Mouse (Mus musculus) MEL (cell line): Measurements from ENCODE around the gene Fbxo48. TPM values are rescaled to one million over a fixed set of nuclear protein-coding genes. Genes with fewer than 3 reads are reported as not detected.

Experiments used
- DNase-seq: peaks from one replicate; pipeline ENCODE4 v3.0.0; 2011; ENCODE audit warnings: low read depth, low spot score
- H3K27ac ChIP-seq: 2 replicates; pipeline ENCODE4 v1.5.1; 2012; ENCODE audit warnings: low read depth, mild to moderate bottlenecking, control low read depth, low read length, moderate library complexity; ENCODE audit not compliant: control insufficient read depth
- H3K27me3 ChIP-seq, 2 experiments: fragments of 150-350 bp in 1 of 2; sonication (generic) in 1 of 2; 2 replicates each; pipeline ENCODE4 v1.6.1; 2012; ENCODE audit warnings: low read length in 2 of 2, mild to moderate bottlenecking in 2 of 2, improper control_type of control experiment in 1 of 2, moderate library complexity in 1 of 2; ENCODE audit not compliant: insufficient read depth in 2 of 2, control insufficient read depth in 1 of 2
- H3K36me3 ChIP-seq, 2 experiments: 2 replicates each; pipeline ENCODE4 v1.6.1; 2012 to 2014; ENCODE audit warnings: low read length in 2 of 2, improper control_type of control experiment in 1 of 2, inconsistent platforms in 1 of 2, mild to moderate bottlenecking in 1 of 2; ENCODE audit not compliant: insufficient read depth in 2 of 2, control insufficient read depth in 1 of 2
- H3K4me1 ChIP-seq, 2 experiments: fragments of 150-350 bp in 1 of 2; sonication (generic) in 1 of 2; 2 replicates each; pipeline ENCODE4 v1.6.1; 2012; ENCODE audit warnings: low read length in 2 of 2, improper control_type of control experiment in 1 of 2, mild to moderate bottlenecking in 1 of 2; ENCODE audit not compliant: insufficient read depth in 2 of 2, control insufficient read depth in 1 of 2
- H3K4me3 ChIP-seq, 2 experiments: fragments of 150-350 bp in 1 of 2; sonication (generic) in 1 of 2; 2 replicates each; pipeline ENCODE4 v1.5.1; 2012; ENCODE audit warnings: low read depth in 2 of 2, low read length in 2 of 2, mild to moderate bottlenecking in 2 of 2, moderate library complexity in 2 of 2, control low read depth in 1 of 2, improper control_type of control experiment in 1 of 2; ENCODE audit not compliant: control insufficient read depth in 1 of 2, insufficient read depth in 1 of 2
- H3K79me2 ChIP-seq: 2 replicates; pipeline ENCODE4 v1.6.1; 2012; ENCODE audit warnings: mild to moderate bottlenecking, low read length, moderate library complexity; ENCODE audit not compliant: control insufficient read depth, poor library complexity, insufficient read depth
- H3K9ac ChIP-seq: 2 replicates; pipeline ENCODE4 v1.6.1; 2012; ENCODE audit warnings: low read depth, mild to moderate bottlenecking, control low read depth, low read length, moderate library complexity; ENCODE audit not compliant: control insufficient read depth, poor library complexity, severe bottlenecking
- H3K9me3 ChIP-seq: fragments of 150-350 bp; sonication (generic); replicated peaks from 2 replicates; pipeline ENCODE4 v1.6.1; 2012; ENCODE audit warnings: mild to moderate bottlenecking, low read length, improper control_type of control experiment, moderate library complexity; ENCODE audit not compliant: insufficient read depth
- BHLHE40 ChIP-seq: IDR thresholded peaks from 2 replicates; pipeline ENCODE4 v1.6.1; 2012; ENCODE audit warnings: low read depth, mild to moderate bottlenecking, inconsistent platforms, low read length, improper control_type of control experiment, borderline replicate concordance
- CHD1 ChIP-seq: IDR thresholded peaks from 2 replicates; pipeline ENCODE4 v1.6.1; 2012; ENCODE audit warnings: low read depth, mild to moderate bottlenecking, inconsistent platforms, low read length, improper control_type of control experiment
- CHD2 ChIP-seq: IDR thresholded peaks from 2 replicates; pipeline ENCODE4 v1.6.1; 2011; ENCODE audit warnings: low read length, improper control_type of control experiment
- ELF1 ChIP-seq: IDR thresholded peaks from 2 replicates; pipeline ENCODE4 v1.6.1; 2014; ENCODE audit warnings: low read depth, mild to moderate bottlenecking, inconsistent platforms, low read length, improper control_type of control experiment, moderate library complexity
- EP300 ChIP-seq, 2 experiments: IDR thresholded peaks; 2 replicates each; pipeline ENCODE4 v1.6.1; 2011; ENCODE audit warnings: improper control_type of control experiment in 2 of 2, low read length in 2 of 2, low read depth in 1 of 2, mild to moderate bottlenecking in 1 of 2
- ETS1 ChIP-seq: IDR thresholded peaks from 2 replicates; pipeline ENCODE4 v1.6.1; 2012; ENCODE audit warnings: low read depth, mild to moderate bottlenecking, inconsistent platforms, low read length, improper control_type of control experiment, moderate library complexity
- GATA1 ChIP-seq: IDR thresholded peaks from 2 replicates; pipeline ENCODE4 v1.6.1; 2011; ENCODE audit warnings: low read depth, low read length, improper control_type of control experiment
- JUND ChIP-seq: IDR thresholded peaks from 2 replicates; pipeline ENCODE4 v1.6.1; 2011; ENCODE audit warnings: low read depth, mild to moderate bottlenecking, improper control_type of control experiment, low read length
- MXI1 ChIP-seq: IDR thresholded peaks from 2 replicates; pipeline ENCODE4 v1.6.1; 2011; ENCODE audit warnings: mild to moderate bottlenecking, low read depth, low read length, improper control_type of control experiment
- MYB ChIP-seq: IDR thresholded peaks from 2 replicates; pipeline ENCODE4 v1.6.1; 2011; ENCODE audit warnings: mild to moderate bottlenecking, low read depth, low read length, improper control_type of control experiment
- NELFE ChIP-seq: IDR thresholded peaks from 2 replicates; pipeline ENCODE4 v1.6.1; 2011; ENCODE audit warnings: low read depth, low read length, improper control_type of control experiment
- NRF1 ChIP-seq: IDR thresholded peaks from 2 replicates; pipeline ENCODE4 v1.6.1; 2014; ENCODE audit warnings: low read depth, mild to moderate bottlenecking, inconsistent platforms, low read length, improper control_type of control experiment, moderate library complexity; ENCODE audit not compliant: poor library complexity, insufficient read depth, severe bottlenecking
- POLR2AphosphoS5 ChIP-seq: IDR thresholded peaks from 2 replicates; pipeline ENCODE4 v1.6.1; 2012; ENCODE audit warnings: low read depth, borderline replicate concordance, mild to moderate bottlenecking, inconsistent platforms, low read length, moderate library complexity, mixed read lengths
- RAD21 ChIP-seq: IDR thresholded peaks from 2 replicates; pipeline ENCODE4 v1.6.1; 2011; ENCODE audit warnings: mild to moderate bottlenecking, low read depth, low read length, improper control_type of control experiment
- RCOR1 ChIP-seq: IDR thresholded peaks from 2 replicates; pipeline ENCODE4 v1.6.1; 2012; ENCODE audit warnings: low read depth, mild to moderate bottlenecking, inconsistent platforms, low read length, improper control_type of control experiment
- SIN3A ChIP-seq: IDR thresholded peaks from 2 replicates; pipeline ENCODE4 v1.6.1; 2012; ENCODE audit warnings: low read length, improper control_type of control experiment, inconsistent platforms
- TBP ChIP-seq: IDR thresholded peaks from 2 replicates; pipeline ENCODE4 v1.8.0; 2011; ENCODE audit warnings: low read depth, low read length, improper control_type of control experiment
- ZMIZ1 ChIP-seq: IDR thresholded peaks from 2 replicates; pipeline ENCODE4 v1.6.1; 2012; ENCODE audit warnings: low read depth, mild to moderate bottlenecking, inconsistent platforms, low read length, improper control_type of control experiment, moderate library complexity
- ZNF384 ChIP-seq: IDR thresholded peaks from 2 replicates; pipeline ENCODE4 v1.6.1; 2012; ENCODE audit warnings: low read depth, mild to moderate bottlenecking, inconsistent platforms, low read length, improper control_type of control experiment
- polyA plus RNA-seq, 2 experiments: library from polyadenylated mRNA; stranded (reverse) in 1 of 2; unstranded in 1 of 2; fragments of >175 nt in 1 of 2; fragments of >200 nt in 1 of 2; gene quantifications; 2 replicates each; pipeline versions ENCODE4 v1.2.1 to v1.2.4; 2012; ENCODE audit warnings: low replicate concordance in 2 of 2, low read depth in 1 of 2; ENCODE audit not compliant: insufficient read length in 2 of 2, insufficient read depth in 1 of 2, missing spikeins in 1 of 2
- total RNA-seq: library from RNA; depleted of rRNA; stranded (reverse); fragments of 300-350 nt; gene quantifications from 2 replicates; pipeline ENCODE4 v1.2.3, GENCODE M21; 2012

Gene Fbxo48
- total and polyA plus RNA-seq, 3 experiments: 3.4 to 5.2 TPM; not detected in 1

DNA sequence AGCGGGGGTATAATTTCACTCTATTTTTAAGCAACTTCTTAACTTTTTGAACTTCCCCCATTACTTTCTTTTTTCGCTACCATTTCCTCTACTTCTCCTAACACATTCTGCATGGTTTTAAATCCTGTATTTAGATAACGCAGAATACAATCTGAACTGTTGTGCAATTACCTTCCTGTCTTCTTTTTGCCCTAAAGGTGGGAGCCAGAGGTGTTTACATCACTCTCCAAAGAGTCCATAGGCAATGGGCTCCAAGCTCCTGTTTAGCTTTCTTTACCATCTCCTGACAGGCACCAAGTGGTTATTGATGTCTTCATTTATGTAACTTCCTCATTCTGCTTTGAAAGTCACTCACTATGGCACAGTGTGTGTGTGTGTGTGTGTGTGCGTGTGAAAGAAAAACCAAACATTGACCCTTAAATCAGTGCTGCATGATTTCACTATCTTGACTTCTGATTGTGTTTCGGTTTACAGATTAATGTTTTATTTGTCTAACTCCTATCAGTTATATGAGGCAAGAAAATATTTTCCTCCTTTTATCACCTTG is 27.1 kb downstream of the Fbxo48 start:
- Histone ChIP-seq H3K27me3 (no peaks in the 10 kb centered on the region), H3K79me2 (no peaks in the 10 kb centered on the region), H3K27ac (peak overlapping the region; percentile 97), H3K4me3 (no peak overlapping the region), H3K36me3 (peaks cover 39 to 67% of the 10 kb centered on the region in 2 experiments), H3K4me1 (peaks cover 17 to 31% of the 10 kb centered on the region in 2 experiments), H3K9ac (no peak overlapping the region), H3K9me3 (no peaks in the 10 kb centered on the region)
- DNase-seq: peak; percentile 81
- TF ChIP-seq NELFE (no peak), NRF1 (no peak), CHD1 (no peak), EP300 (IDR thresholded peaks at IDR 0.05; ENCODE audit: low read depth in 1 of 2, low read length in 2 of 2) (peak; percentile 66 to 67; a peak in 3 of 4 replicates), POLR2AphosphoS5 (no peak), ETS1 (peak; percentile 81; the same call in 1 of the 2 replicates), CHD2 (no peak), ELF1 (0 out of 2 replicates have a peak, but pooled peaks have one; percentile 9), RCOR1 (peak; percentile 97), SIN3A (peak; percentile 58), GATA1 (no peak), MXI1 (peak; percentile 42; the same call in 1 of the 2 replicates)

DNA sequence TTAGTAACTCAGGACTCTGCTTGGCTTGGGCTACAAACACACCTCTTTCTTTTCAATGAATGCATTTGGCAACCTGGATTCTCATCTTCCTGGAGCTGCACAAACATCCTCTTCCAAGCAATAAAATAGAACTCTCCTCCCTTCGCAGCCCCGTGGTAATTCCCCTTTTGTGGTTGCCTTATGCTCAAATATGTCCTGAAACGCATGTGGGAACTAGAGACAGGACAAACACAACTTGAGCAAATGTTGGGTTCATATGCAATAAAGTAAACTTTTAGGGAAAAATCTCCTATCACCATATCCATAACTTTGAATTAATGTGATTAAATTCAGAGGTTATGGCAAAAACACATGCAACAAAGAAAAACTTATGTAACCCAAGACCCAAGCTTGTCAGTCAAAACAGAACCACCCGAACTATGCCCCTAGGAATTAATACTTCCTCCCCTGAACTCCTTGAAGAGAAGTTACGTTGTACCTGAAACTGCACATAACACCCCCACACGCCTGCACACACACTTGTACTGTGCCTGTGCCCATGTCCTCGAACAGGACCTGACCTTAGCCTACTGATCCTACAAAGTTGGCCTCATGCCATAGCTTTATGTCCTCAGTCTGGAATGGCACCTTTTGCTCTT is 35.5 kb downstream of the Fbxo48 start:
- Histone ChIP-seq H3K9ac (no peak overlapping the region), H3K27me3 (no peaks in the 10 kb centered on the region), H3K9me3 (no peaks in the 10 kb centered on the region), H3K36me3 (peaks cover under 1 to 52% of the 10 kb centered on the region in 2 experiments; a peak in 3 of 4 replicates), H3K4me1 (no peaks in the 10 kb centered on the region), H3K79me2 (no peaks in the 10 kb centered on the region), H3K27ac (no peak overlapping the region), H3K4me3 (no peak overlapping the region)
- TF ChIP-seq JUND: no peak
- no peak for TF ChIP-seq ZMIZ1
- TF ChIP-seq BHLHE40: no peak
- no peak for TF ChIP-seq NELFE
- no peak for TF ChIP-seq MYB
- TF ChIP-seq ZNF384: no peak
- TF ChIP-seq RAD21: no peak
- no peak for TF ChIP-seq TBP
- DNase-seq: no peak
